Comparison of ENCODE assay signal across 9 mouse cellular contexts in the genomic region with DNA sequence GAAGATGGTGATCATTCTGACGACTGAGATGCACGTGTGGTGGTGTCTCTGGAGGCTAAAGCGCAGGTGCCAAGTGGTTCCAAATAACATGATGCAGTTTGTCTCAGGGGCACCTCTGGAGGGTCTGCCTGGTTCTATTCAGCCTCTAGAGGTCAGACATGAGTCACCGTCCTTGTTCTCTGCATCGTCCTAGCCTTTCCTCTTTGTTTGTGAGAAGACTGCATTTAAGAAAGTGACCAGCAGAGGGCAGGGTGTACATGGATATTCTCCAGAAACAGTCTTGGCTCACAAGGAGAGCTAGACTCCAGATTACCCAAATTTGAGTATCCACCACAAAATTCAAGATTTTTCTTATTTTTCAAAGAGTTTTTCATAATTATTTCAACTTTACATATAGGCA. TPM values are rescaled to one million over a fixed set of nuclear protein-coding genes. Genes with fewer than 3 reads are reported as not detected.
DNase-seq lines count a peak whose midpoint lies in the region.
"Had no signal": no experiment of that assay in that cellular context is flagged by ENCODE, and none has a peak within 500 bp of the region (broad histone marks: within the 10 kb centered on the region; RNA-seq: fewer than 3 reads in every experiment).

No protein-coding gene starts in this region.

- peak; percentile 9 to 31 for DNase-seq in heart, postnatal 10 days
- no peak for DNase-seq in heart, adult 9 months (ENCODE audit: low spot score in 2 of 2)
- DNase-seq in 3134 (ENCODE audit: extremely low read depth, insufficient read length, low spot score) = peak; percentile 17
- peak; percentile 56 for DNase-seq in Muller cell, postnatal 12 days (ENCODE audit: inconsistent ontology term)
- peak; percentile 14 for DNase-seq in embryo, embryonic 10 days (ENCODE audit: low spot score)
- peak; percentile 9 to 36 for DNase-seq in layer of hippocampus, postnatal 14 days (ENCODE audit: low spot score in 2 of 2)
- peak; percentile 53 for DNase-seq in testis, postnatal 10 days (ENCODE audit: low spot score)
- no peak for DNase-seq in spleen, postnatal 4 days (ENCODE audit: low spot score in 2 of 2)

- intact Hi-C loops in heart, postnatal 10 days (cut with DNase I) = loop anchor here (2.0 kb wide), 1 partner anchor 120 kb away; no protein-coding TSS in a partner anchor

RNA-seq across cellular contexts. Expression of a gene that starts 15.3 kb away (rescaled TPM):
- total RNA-seq in heart, postnatal 10 days (2021) = not detected
- not detected for total RNA-seq in layer of hippocampus, postnatal 14 days (2021)
- total RNA-seq: neutrophil, adult 5-6 weeks had no signal

RNA-seq across cellular contexts. Expression of a gene that starts 42.3 kb away (rescaled TPM):
- not detected for total RNA-seq in heart, postnatal 10 days (2021)
- total RNA-seq in layer of hippocampus, postnatal 14 days (2021) = not detected
- total RNA-seq: neutrophil, adult 5-6 weeks had no signal

Comparison
In these comparisons a context has a peak if more than half of its experiments do, and no peak if none do; other contexts are left out.
1. DNase-seq: peak in heart, postnatal 10 days (2 of 2), 3134 (single experiment), Muller cell, postnatal 12 days (single experiment), embryo, embryonic 10 days (single experiment), layer of hippocampus, postnatal 14 days (2 of 2) and testis, postnatal 10 days (single experiment); none in heart, adult 9 months (0 of 2) and spleen, postnatal 4 days (0 of 2).